Mouse (Mus musculus) frontal cortex, postnatal 36 days (tissue): ENCODE data around the gene Ndufa6.
A peak's percentile ranks its signal among the peaks of the same experiment; 100 is the strongest.
"Not testable (repeated sequence)": the region's sequence is repeated elsewhere in the genome, so short reads cannot be mapped to it uniquely, and the experiment has no call there.

Source experiments
- DNase-seq, 2 experiments: peaks; one replicate each; pipeline ENCODE4 v3.0.0; 2022; ENCODE audit warnings: low spot score in 2 of 2

Ndufa6 gene

DNA sequence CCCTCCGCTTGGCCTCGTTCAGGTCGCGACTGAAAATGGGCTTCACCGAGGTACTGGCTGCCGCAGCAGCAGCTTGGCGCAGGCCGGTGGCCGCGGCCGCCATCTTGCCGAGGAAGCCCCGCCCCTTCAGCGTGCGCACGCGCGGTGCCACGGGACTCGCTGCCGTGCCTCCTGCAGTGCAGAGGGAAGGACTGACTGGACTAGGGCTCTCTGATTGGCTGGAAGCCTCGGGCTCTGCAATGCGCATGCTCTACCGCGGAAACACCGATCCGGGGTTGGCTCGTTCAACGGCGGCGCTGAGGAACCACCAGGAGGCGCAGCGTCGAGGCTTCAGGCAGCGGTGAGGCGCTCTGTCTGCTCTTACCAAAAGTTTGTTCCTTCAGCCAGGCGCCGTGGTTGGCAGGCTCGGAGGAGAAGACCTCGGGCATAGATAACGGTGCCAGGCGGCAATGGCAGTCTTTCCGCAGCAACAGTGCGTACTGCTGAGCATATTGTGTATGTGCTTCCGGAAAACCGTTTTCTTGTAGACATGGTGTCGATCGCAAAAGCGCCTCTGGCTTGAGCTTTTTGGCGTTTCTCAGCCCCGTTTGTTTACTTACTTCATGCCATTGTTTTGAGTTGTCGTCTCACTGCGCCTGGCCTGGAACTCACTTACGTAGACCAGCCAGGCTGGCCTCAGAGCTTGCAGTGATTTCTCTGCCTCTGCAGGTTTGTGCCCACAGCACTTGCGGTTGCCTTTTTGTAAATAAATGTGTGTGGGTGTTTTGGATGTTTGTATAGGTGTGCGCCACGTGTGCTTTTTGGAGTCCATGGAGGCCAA lies at the start of gene Ndufa6:
TSS of gene Ndufa6 (minus strand) at position 197 of the 820 bp plus-strand sequence.
- DNase-seq = peak; percentile 96

DNA sequence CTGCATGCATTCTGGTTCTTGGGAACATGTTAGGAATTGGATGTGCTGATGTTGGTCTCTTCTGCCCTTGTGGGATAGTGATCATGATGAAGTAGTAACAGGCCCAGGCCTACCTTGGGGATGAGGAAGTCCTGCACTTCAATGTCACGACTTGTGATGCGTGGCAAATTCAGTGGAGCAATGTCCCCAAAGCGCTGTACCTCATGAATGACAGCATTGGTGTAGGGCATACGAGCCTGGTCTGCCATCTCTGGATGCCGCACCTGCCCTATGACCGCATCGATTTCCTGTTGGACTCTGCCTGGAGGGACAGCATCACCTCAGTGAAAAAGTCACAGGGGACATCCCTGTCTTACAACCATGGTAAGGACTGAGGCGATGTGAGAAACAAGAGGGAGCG lies 49.5 kb upstream of the Ndufa6 start:
- no peak for DNase-seq

DNA sequence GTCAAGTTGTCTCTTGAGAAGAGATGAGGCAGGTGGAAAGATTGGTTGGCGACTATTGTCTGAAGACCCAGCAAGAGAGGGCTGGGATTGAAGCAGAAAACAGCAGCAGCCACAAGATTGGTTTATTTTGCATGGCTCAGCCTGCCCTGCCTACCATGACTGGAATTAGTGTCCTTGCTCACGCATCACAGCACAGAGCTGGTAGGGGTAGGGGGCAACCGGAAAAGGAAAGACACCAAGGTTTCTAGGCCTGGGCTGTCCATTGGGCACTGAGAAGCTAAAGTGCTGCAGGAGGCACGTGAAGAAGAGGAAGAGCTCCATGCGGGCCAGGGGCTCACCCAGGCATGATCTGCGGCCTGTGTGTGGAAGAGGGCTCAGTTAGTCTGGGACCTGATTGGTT lies 48.6 kb upstream of the Ndufa6 start:
- no peak for DNase-seq

DNA sequence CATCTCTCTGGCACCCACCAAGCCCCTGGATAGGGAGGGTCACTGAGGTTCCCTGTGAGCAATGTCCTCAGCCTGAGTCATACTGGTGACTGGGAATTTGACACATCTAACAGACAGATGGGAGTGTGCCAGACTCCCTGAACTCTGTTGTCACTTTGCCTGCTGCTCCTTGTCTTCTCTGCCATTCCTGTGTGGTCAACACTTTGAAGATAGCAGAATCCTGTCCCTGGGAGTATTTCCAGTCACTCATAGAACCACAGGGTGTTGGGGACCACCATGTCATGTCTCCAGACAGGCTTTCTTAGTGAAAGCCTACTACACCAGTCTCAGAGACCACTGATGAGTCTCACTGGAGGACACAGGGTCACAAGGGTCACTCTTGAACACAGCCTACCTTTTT lies 48.0 kb upstream of the Ndufa6 start:
- no peak for DNase-seq

DNA sequence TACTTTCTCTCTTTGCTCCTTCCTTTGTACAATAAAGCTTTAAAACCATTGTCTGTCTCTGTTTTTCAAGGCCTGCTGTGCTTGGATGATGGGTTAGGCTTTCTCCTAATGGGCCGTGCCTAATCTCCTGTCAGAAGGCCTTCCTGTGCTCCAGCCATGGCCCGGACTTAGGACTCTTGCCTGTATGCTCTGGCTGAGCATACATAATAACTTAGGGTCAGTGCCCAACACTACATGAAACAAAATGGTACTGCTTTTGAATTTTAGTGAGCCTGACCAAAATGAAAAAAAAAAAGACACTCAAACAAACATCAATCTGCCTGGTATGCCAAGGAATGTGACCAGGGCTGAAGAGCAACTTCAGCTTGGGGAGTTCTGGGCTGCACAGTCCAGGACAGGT lies 47.4 kb upstream of the Ndufa6 start:
- no peak for DNase-seq

DNA sequence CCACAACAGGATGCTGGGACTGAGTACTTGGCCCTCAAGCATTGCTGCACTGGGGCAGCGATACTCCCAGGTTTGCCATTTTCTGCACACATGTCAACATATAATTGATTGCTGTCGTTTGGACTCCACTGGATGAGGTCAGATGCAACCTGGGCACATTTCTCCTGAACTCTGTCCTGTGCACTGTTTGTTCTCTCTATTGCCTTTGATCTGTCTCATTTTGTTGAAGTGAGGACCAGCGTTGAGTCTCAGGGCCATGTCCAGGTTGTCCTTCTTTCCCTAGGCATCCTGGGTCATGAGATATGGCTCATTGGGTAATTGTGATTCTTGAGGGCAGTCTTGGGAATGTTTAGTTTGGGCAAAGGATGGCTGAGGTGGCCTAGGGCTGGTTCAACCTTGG lies 41.8 kb upstream of the Ndufa6 start:
- not testable (repeated sequence) for DNase-seq

DNA sequence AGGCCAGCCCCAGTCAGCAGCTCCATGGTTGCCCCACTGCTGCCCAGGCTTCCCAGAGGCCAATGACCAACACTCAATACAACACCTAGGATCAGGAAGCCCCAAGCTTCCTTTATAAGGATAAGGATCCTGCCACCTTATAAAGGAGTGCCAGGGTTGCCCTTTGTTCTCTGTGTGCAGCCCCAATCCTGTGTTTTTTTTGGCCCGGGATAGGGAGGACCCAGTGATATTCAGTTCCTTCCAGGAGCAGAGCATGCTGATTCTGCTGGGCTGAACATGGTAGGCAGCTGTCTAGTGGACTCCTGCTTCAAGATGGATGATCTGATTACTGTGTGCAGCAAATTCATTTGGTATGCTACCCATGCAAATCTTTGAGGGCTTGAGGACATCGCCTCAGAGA lies 39.8 kb upstream of the Ndufa6 start, which contains the start of gene Cyp2d11:
TSS of gene Cyp2d11 (minus strand) at position 101 of the 400 bp plus-strand sequence.
- not testable (repeated sequence) for DNase-seq

DNA sequence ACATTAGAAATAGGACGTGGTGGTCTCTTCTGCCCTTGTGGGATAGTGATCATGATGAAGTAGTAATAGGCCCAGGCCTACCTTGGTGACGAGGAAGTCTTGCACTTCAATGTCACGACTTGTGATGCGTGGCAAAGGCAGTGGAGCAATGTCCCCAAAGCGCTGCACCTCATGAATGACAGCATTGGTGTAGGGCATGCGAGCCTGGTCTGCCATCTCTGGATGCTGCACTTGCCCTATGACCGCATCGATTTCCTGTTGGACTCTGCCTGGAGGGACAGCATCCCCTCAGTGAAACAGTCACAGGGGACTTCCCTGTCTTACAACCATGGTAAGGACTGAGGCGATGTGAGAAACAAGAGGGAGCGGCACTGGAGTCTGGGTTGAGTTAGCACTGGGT lies 35.8 kb upstream of the Ndufa6 start:
- not testable (repeated sequence) for DNase-seq

DNA sequence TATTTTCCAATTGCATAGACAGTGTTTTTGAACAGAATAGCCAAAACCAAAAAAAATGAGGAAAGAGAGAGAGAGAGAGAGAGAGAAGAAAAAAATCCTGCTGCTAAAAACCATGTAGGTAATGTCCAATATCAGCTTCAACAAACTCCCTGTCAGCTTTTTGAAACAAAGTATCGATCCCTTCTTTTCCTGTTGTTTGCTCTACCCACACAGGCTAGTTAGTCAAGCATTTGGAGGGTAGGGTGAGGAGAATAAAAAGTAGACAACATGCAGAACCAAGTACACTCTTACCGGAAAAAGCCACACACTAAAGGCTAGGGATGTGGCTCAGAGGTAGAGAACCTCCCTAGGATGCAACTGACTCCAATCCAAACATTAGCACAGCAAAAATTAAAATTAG lies 31.6 kb upstream of the Ndufa6 start:
- DNase-seq = no peak

DNA sequence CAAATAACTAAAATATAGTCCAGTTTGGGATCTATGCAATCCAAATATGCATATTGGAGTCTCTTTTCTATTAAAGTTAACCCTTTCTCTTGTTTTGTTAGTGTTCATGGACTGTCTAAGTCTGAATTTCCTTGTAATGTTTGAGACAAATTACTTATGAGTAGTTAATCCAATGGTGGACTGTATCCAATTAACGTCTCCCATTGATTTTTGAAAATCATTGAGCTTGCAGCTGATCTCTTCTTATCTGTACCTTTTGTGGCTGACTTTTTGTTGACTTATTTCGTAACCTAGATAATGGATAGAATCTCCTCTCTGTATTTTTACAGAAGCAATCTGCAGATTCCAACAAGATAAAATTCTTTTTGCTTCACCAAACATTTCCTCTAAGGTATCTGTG lies 28.3 kb upstream of the Ndufa6 start:
- no peak for DNase-seq

DNA sequence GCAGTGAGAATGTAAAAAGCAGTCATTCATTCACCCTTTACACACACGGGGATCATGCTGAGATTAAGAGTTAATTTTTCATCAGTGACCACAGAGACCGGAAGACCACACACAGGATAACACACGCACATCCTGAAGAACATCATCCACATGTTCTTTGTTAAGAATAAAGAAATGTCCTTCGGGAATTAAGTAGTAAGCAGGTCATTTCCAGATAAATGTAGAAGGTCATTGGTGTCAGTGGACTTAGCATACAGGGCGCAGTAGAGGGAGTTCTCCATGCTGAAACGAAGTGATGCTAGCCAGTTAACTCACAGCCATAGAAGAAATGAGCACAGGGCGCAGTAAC lies 26.6 kb upstream of the Ndufa6 start:
- DNase-seq = no peak

DNA sequence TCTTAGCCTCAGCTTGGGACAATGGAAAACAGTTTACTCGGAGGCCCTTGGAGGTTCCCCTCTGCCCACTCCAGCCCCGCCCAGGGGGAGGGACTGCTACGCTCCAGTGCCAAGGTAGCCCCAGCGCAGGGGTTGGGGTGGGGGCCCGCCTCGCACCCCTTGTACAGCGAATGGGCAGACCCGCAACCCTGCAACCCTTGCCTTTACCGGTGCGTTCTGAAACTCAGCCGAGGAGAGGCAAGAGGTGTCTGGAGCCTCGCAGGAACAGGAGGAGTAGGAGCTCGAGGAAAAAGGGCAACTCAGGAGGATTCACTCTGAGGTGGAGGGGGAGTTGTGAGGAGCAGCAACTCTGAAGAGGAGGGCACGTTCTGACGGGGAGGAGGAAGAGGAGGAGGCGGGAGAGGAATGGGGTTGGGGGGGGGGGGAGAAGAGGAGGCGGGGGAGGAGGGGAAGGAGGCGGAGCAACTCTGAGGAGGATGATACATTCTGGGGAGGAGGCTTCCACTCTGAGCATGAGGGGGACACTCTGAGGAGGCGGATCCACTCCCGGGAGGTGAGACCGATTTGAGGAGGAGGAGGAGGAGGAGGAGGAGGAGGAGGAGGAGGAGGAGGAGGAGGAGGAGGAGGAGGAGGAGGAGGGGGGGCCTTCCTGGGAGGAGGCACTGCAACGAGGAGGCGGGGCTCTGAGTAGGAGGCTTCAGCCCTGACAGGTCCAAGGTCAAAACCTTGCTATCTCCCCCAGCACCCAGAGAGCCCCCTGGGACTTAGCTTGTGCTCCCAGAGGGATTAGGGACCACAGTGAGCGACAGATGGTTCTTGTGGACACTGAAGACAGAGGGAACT lies 26.0 kb upstream of the Ndufa6 start, which contains the start of gene Cyp2d22:
TSS of gene Cyp2d22 (minus strand) at position 390 of the 843 bp plus-strand sequence.
- DNase-seq = peak in 1 of 2 experiments; percentile 15

DNA sequence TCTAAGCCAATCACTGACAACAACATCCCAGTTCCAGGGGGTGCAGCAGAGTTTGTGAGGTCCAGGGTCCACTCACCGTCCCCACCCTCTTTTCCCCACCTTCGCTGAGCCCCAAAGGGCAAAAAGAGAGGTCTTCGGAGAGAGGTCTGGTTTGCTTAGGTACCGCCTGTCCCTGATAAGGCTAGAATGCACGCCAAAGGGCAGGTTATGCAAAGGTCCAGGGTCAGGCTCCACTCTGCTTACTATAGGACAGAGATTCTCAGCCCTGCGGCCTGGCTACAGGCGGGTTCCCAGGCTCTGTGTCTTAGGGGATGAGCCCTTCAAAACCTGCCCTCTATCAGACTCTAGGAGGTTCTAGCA lies 25.4 kb upstream of the Ndufa6 start:
- DNase-seq = no peak

DNA sequence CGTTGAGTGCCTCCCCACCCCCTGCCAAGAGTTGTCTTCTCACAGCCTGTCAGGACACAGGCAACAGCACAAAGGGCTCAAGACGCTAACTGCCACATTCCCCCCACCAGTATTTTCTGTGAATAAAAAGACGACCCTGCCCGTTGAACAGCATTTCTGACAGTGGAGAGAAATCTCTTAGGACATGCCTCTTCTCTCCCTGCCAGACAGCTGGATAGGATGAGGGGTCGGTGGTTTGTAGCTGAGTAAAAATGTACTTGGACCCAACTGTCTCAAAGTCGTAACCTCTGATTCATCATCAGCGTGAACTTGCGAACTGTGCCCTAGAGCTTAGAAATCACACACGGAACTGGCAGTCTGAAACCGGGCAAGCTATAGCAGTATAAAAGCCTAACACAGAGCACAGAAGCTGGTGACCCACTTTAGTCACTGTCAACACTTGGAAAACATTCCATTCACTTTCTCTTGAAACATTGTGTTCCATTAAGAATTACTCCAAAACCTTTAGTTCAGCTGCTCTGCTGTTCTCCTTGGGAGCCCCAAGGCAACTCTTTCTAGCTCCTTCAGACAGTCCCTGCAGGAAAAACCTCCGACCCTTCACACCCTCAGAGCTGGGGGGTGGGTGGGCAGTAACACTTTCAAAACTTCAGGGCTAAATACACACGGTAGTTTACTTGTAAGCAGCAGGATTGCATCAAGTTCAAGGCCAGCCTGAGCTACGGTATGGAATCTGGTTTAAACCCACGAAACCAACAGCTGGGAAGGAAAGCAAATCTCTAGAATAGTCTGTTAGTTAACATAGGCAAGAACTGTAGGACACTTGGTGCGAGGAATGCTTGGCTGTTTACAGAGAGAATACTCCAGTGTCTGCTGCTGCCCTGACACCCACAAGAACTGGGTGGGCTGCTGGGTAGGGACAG lies 24.4 kb upstream of the Ndufa6 start:
- DNase-seq = peak in 1 of 2 experiments; percentile 13

DNA sequence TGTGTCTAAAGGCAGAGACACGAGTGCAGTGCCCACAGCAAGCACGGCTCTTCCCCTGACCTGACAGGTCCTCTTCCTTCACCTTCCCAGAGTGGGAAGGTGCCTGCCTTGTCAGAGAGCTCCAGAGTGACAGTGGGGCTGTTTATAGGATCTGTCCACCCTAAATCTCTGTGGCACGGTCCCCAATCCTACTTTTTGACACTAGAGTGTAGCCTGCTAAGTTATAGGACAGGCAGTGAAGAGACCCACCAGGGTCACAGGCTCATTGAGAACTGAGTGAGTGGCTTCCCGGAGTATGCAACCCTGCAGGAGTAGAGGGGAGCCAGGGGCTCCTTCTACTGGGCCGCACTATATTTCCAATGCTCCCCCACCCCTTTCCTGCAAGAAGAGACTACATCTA lies 23.6 kb upstream of the Ndufa6 start:
- no peak for DNase-seq

DNA sequence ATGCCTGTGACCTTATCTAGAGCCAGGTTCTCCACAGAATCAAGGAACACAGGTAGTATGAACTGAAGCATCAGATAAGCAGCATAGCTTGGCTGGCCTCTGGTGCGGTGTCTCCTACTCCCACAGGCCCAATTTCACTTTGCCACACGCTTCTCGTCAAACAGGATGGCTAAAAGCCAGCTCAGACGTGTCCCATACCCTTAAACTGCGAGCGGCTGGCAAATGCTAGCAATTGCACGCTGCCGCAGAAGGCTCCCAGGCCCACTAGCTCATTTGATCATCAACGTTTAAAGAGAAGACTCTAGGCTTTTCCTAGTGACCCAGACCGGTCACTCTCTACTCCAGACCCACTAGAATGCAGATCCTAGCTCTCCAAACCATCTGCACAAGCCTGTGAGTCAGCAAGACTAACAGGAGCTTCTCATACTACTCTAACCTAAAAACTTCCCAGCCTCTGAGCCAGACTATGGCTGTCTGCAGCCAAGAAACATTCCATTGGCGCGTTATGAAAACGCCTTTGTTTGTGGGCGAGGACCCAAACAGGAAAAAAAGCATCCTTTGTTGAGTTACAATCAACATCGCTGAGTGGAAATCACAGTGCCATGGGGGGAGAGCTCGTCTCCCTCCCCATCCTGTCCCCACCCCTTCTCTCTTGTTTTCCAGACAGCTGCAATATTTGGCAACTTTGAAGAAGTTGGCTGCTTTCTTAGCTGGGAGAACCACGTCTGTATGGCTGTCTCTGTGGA lies 22.4 kb upstream of the Ndufa6 start:
- peak; percentile 21 to 63 for DNase-seq

DNA sequence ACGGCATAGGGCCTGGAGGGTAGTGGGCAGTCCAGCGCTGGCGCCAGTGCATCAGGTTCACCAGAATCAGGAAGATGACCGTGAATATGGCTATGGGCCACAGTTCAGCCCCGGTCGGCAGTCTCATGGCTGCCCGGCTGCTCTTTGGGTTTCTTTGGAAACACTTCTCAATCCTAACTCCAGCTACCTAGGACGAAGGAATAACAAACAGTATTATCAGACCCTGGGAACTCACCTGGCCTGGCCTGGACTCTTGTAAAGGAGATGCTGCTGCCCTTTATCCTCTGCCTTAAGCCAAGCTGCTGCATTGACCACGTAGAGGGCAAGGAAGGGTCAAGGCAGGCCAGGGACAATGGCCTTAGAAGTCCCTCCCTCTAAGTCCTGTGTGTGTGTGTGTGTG lies 21.7 kb upstream of the Ndufa6 start:
- DNase-seq = no peak

DNA sequence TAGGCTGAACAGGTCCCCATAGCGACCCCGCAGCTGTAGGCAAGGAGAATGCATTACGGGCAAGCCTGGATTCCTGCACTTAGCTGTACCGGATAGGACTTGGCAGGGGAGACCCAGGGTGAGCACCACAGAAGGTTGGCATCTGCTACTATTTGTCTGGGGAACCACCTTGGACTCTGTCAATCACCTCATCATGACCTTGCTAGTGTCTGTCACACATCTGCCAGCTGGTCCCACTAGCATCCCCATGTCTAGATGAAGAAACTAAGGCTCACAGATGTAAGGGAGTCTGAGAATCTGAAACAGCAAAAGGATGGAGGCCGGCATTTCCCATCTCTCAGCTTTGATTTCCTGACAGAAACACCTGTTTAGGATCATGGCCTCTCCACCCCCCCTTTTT lies 20.3 kb upstream of the Ndufa6 start:
- DNase-seq = no peak

DNA sequence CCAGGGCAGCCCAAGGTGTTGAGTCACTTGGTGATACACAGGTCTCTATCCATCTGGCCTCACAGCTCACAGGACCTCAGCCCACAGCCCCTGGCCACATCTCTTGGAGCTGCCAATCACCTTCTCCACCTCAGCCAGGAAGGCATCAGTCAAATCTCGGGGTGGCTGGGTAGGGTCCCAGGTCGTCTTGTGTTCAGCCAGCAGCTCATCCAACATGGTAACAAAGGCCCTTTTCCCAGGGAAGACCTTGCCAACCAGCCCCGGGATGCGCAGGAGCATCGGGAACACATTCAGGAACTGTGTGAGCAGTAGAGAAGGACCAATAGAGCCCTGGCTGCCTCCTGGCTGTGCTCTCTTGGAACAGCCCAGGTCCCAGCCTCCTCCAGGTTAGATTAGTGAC lies 18.9 kb upstream of the Ndufa6 start:
- DNase-seq = no peak

DNA sequence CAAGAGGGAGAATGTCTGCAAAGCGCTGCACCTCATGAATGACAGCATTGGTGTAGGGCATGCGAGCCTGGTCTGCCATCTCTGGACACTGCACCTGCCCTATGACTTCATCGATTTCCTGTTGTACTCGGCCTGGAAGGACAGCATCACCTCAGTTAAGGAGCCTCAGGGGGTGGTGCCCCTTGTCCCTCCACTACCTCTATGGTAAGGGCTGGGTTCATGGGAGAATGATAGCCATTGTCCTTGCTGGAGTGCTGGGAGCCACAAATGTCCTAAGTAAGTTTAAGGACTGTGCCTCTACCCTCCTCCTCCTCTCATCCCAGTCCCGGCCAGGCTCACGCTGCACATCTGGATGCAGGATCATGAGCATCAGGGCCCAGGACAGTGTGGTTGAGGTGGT lies 18.3 kb upstream of the Ndufa6 start:
- DNase-seq = no peak

DNA sequence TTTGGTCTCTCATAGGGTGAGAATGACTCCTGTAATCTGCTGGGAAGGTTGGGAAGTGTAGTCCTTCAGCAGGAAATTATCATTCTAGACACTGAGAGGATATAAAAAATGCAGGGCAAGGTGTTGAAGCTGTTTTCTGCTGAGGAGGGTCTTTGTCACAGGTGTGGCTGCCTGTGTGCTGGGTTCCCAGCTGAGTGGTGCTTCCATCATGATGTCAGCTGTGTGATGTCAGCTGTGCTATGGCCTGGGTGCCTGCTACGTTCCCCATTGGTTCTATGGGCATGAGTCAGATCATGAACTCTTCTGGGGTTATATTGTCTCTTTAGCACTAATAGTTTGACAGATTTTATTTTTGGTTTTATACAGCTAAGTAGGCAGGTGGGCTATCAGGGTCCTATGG lies 14.7 kb upstream of the Ndufa6 start:
- DNase-seq = no peak
